Mouse (Mus musculus) cerebellum, postnatal 14 days (tissue): ENCODE measurements at regions not wholly inside any gene's neighbourhood (a gene's known extent, or its start where the extent isn't known, plus 50 kb on each side); places are given as distances from the start of the nearest gene placed in this dataset.

Experiments used
- DNase-seq, 2 experiments: peaks; one replicate each; pipeline ENCODE4 v3.0.0; 2021; ENCODE audit warnings: mixed read lengths in 2 of 2

- DNase-seq = peak; percentile 7 to 36
Measured at GRCm38 (mm10) chr1:26631442-26631841, 55.8 kb downstream of the 4931408C20Rik start.
